Mouse (Mus musculus) liver, embryonic 11.5 days (tissue): ENCODE data around the gene Pcdh19. TPM values are rescaled to one million over a fixed set of nuclear protein-coding genes. Genes with fewer than 3 reads are reported as not detected.

Source experiments
- ATAC-seq: fragments of 200-750 bp; cut with Nextera tagmentation; replicated peaks from 2 replicates; pipeline ENCODE4 v1.8.0; 2017; ENCODE audit warnings: moderate number of reproducible peaks, mild to moderate bottlenecking, moderate TSS enrichment, moderate library complexity; ENCODE audit not compliant: low FRiP score
- DNase-seq: peaks from one replicate; pipeline ENCODE4 v3.0.0-alpha.2; 2017; ENCODE audit warnings: low spot score
- H3K27ac ChIP-seq: fragments of 300-500 bp; sonication (generic); 2 replicates; pipeline ENCODE4 v1.5.1; 2014; ENCODE audit warnings: mild to moderate bottlenecking, low read depth, low read length, control low read depth
- H3K27me3 ChIP-seq: fragments of 300-500 bp; sonication (generic); replicated peaks from 2 replicates; pipeline ENCODE4 v1.6.1; 2014; ENCODE audit warnings: low read length, mixed read lengths; ENCODE audit not compliant: control insufficient read depth, insufficient read depth
- H3K36me3 ChIP-seq: fragments of 300-500 bp; sonication (generic); 2 replicates; pipeline ENCODE4 v1.6.1; 2014; ENCODE audit warnings: mild to moderate bottlenecking, low read length, moderate library complexity, mixed read lengths; ENCODE audit not compliant: control insufficient read depth, insufficient read depth
- H3K4me1 ChIP-seq: fragments of 300-500 bp; sonication (generic); replicated peaks from 2 replicates; pipeline ENCODE4 v1.6.1; 2014; ENCODE audit warnings: low read length, mixed read lengths; ENCODE audit not compliant: control insufficient read depth, insufficient read depth
- H3K4me2 ChIP-seq: fragments of 300-500 bp; sonication (generic); 2 replicates; pipeline ENCODE4 v1.6.1; 2014; ENCODE audit warnings: mild to moderate bottlenecking, control low read depth, moderate library complexity
- H3K4me3 ChIP-seq: fragments of 300-500 bp; sonication (generic); 2 replicates; pipeline ENCODE4 v1.5.1; 2014; ENCODE audit warnings: low read depth, low read length, control low read depth
- H3K9ac ChIP-seq: fragments of 300-500 bp; sonication (generic); 2 replicates; pipeline ENCODE4 v1.6.1; 2014; ENCODE audit warnings: low read depth, low read length, control low read depth
- H3K9me3 ChIP-seq: fragments of 300-500 bp; sonication (generic); 2 replicates; pipeline ENCODE4 v1.6.1; 2016; ENCODE audit warnings: low read length, inconsistent platforms, mixed read lengths; ENCODE audit not compliant: control insufficient read depth
- WGBS: fragments of 180-500 bp; shearing (Covaris S2); extraction: QIAGEN DNeasy Blood & Tissue Kit; methylation state at CpG from one replicate; pipeline ENCODE4 v1.1.7; 2014; 5-methylcytosine and 5-hydroxymethylcytosine counted together
- polyA plus RNA-seq: library from polyadenylated mRNA; unstranded; fragments of >200 nt; fragmentation: Nextera tagmentation; extraction: Ambion mirVana; gene quantifications from 2 replicates; pipeline ENCODE4 v1.2.1, GENCODE M21; 2014

Gene Pcdh19
- polyA plus RNA-seq, 1 experiment from 2014 or later = 0.27 TPM

DNA sequence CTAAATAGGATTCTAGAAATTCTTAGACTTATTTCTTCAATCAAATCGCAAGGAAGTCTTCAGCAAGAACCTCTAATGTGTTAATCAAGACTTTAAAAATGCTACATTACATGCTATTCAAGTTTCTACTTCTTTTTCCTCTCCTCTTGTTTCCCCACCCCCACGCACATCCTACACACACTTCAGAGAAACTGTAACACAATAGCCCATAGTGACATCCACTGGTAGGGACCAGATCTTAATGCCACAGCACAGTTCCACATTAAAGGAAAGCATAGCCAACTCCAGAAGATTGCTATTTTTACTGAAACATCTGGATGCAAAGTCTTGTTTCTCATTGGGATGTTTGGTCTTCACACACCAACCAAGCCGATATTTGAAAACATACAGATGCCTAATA, 4.8 kb downstream of the Pcdh19 start:
- no peaks in the 10 kb centered on the region for H3K9me3 ChIP-seq
- H3K27ac ChIP-seq = no peak overlapping the region
- no peak overlapping the region for H3K4me3 ChIP-seq
- WGBS = 36% methylated on average over 3 of the region's 3 CpGs
- ATAC-seq (no peak), DNase-seq (no peak)
- H3K36me3 ChIP-seq = no peaks in the 10 kb centered on the region
- peaks cover 51% of the 10 kb centered on the region for H3K27me3 ChIP-seq
- H3K9ac ChIP-seq = no peak overlapping the region
- H3K4me1 ChIP-seq = no peaks in the 10 kb centered on the region
- H3K4me2 ChIP-seq = no peak overlapping the region

DNA sequence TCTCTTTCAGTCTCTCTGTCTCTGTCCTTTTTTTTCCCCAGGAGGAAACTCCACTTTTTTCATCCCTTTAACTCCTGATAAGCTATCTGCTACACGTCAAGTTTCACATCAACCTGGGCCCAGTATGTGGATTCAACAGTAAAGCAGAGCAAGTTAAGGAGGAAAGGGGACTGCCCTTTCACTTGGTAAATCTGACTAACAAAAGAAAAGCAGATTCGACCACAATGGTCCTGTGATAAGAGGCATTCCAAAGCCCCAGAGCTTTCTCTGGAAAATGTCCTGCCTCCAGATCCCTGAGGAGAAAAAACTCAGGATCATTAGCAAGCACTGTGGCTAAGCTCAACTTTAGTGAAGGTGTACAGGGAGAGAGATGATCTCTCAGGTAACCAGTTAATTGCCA, 13.7 kb downstream of the Pcdh19 start:
- 18% methylated on average over 2 of the region's 2 CpGs for WGBS
- no peak overlapping the region for H3K9ac ChIP-seq
- no peak for DNase-seq

GRCm38 (mm10) chrX:133673796-133674195, 15.0 kb downstream of the Pcdh19 start:
- Histone ChIP-seq H3K4me1 (no peaks in the 10 kb centered on the region), H3K36me3 (no peaks in the 10 kb centered on the region), H3K4me2 (no peak overlapping the region), H3K27me3 (no peaks in the 10 kb centered on the region; the same call in 1 of the 2 replicates), H3K9me3 (no peaks in the 10 kb centered on the region), H3K9ac (no peak overlapping the region), H3K4me3 (no peak overlapping the region), H3K27ac (no peak overlapping the region)
- WGBS = 24% methylated on average over 3 of the region's 3 CpGs
- DNase-seq (no peak), ATAC-seq (no peak)

More for the DNA sequence above, 13.7 kb downstream of the Pcdh19 start:
- no peak overlapping the region for H3K4me2 ChIP-seq
- H3K27me3 ChIP-seq = no peaks in the 10 kb centered on the region; the same call in 1 of the 2 replicates
- H3K4me1 ChIP-seq = no peaks in the 10 kb centered on the region
- H3K9me3 ChIP-seq = no peaks in the 10 kb centered on the region
- H3K4me3 ChIP-seq = no peak overlapping the region
- no peak for ATAC-seq
- H3K36me3 ChIP-seq = no peaks in the 10 kb centered on the region
- H3K27ac ChIP-seq = no peak overlapping the region

DNA sequence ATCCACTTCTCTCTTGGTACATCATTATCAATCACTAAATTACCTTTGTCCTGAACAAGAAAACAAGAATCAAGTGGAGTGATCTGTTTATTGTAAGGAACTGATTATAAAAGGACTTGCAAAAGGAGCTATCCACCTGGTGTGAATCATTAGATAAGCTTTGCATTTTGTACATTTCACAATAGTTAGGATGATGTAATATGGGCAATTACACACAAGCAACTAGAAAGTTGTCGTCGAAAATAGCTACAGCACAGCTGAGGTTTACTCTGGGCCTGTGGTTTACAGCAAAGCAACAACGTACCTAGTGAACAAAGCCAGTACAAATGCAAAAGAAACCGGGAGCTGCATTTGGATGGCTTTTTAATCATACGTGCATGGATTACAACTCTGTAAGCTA, 28.7 kb downstream of the Pcdh19 start:
- Histone ChIP-seq H3K27me3 (no peaks in the 10 kb centered on the region; the same call in 1 of the 2 replicates), H3K4me2 (no peak overlapping the region), H3K9me3 (no peaks in the 10 kb centered on the region), H3K9ac (no peak overlapping the region), H3K4me3 (no peak overlapping the region), H3K4me1 (no peaks in the 10 kb centered on the region), H3K27ac (no peak overlapping the region), H3K36me3 (no peaks in the 10 kb centered on the region)
- ATAC-seq (no peak), DNase-seq (no peak)
- WGBS = 68% methylated on average over 5 of the region's 5 CpGs

DNA sequence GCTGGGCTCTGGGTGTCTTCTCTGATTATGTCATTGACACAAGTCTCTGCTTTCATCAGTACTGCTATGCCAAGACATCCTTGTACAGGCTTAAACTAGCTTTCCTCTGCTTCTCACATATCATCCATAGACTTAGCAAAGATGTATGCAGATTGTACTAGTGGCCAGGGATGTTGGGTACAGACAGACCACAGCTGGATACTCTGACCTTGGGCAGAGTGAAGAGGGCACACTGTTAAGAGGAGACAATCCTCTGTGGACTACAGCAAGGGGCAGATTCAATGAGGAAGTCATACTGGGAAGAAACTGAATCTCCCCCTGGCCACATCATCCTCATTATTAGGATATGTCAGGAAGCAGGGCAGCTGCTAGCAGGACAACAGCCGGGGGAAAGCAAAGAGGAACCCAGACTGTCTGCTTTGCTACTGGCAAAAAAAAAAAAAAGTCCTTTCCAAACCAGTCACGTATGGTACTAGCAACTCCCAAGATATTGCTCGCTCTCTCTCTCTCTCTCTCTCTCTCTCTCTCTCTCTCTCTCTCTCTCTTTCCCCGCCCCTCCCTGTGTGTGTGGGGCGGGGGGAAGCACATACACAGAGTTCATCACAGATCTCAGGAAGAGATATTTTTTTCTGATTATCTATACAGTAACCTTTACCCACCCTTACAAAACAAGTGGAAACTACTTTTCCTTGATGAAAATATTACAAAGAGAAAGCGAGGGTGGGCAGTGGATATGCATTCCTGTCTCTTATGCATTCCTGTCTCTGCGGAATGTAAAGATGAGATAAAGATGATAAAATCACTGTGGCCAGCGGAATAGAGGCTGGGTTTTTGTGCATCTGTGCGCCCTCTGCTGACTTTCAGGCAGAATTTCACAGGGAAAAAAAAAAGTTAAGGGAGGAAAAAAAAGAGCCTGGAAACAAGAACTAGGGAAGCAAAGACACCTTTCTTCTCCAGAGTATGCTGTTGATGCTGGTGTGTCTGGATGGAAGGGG, 31.2 kb downstream of the Pcdh19 start:
- Histone ChIP-seq H3K4me2 (no peak overlapping the region; the same call in 1 of the 2 replicates), H3K9ac (no peak overlapping the region), H3K9me3 (no peaks in the 10 kb centered on the region), H3K27ac (no peak overlapping the region), H3K4me3 (no peak overlapping the region), H3K4me1 (no peaks in the 10 kb centered on the region), H3K36me3 (no peaks in the 10 kb centered on the region), H3K27me3 (no peaks in the 10 kb centered on the region; the same call in 1 of the 2 replicates)
- 25% methylated on average over 8 of the region's 9 CpGs for WGBS
- ATAC-seq (no peak), DNase-seq (no peak)

GRCm38 (mm10) chrX:133655876-133656538, 32.8 kb downstream of the Pcdh19 start:
- ATAC-seq = no peak

DNA sequence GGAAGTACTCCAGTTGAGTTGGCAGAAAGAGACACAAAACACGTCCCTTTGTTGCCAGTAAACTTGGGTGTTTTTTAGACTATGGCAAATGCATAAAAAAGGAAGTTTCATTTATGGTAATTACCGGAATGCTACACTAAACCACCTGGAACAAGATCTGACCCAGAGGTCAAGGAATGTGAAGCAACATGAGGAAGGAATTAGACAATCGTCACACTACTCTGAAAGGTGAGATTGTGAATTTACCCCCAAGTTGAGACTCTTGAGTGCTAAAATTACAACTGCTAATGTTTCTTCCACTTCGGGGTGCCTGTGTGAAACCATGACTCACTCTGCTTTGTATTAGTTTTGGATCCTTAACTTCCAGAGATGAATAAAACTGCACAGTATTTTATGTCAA, 33.6 kb downstream of the Pcdh19 start:
- Histone ChIP-seq H3K27ac (no peak overlapping the region), H3K4me1 (no peaks in the 10 kb centered on the region), H3K27me3 (no peaks in the 10 kb centered on the region; the same call in 1 of the 2 replicates), H3K4me2 (no peak overlapping the region), H3K9me3 (no peaks in the 10 kb centered on the region), H3K9ac (no peak overlapping the region), H3K36me3 (no peaks in the 10 kb centered on the region), H3K4me3 (no peak overlapping the region)
- WGBS = 64% methylated on average over 4 of the region's 4 CpGs
- DNase-seq (no peak), ATAC-seq (no peak)

More at GRCm38 (mm10) chrX:133655876-133656538, 32.8 kb downstream of the Pcdh19 start:
- no peaks in the 10 kb centered on the region for H3K9me3 ChIP-seq
- no peak overlapping the region for H3K4me2 ChIP-seq
- H3K27ac ChIP-seq = no peak overlapping the region
- no peak overlapping the region for H3K4me3 ChIP-seq
- no peaks in the 10 kb centered on the region for H3K36me3 ChIP-seq
- DNase-seq = no peak
- no peaks in the 10 kb centered on the region for H3K4me1 ChIP-seq
- H3K27me3 ChIP-seq = no peaks in the 10 kb centered on the region; the same call in 1 of the 2 replicates
- WGBS = 76% methylated on average over 11 of the region's 11 CpGs
- no peak overlapping the region for H3K9ac ChIP-seq

DNA sequence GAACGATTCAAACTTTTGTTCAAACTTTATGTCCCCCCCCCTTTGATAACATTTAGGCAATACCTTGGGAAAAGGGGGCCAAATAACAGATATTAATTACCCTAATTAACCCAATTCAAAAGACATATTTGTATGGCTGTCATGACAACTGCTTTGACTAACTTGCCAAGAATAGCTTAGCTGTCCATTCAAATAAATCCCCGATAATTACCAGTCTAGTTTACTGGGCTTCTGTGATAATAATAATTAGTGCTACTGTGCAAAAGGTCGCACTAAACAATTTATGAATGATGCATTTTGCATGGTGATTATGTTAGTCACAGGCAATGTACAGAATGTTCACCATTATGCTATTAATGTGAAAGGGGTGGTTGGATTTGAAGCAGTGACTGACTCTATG, 35.7 kb downstream of the Pcdh19 start:
- Histone ChIP-seq H3K4me1 (no peaks in the 10 kb centered on the region), H3K9ac (no peak overlapping the region), H3K9me3 (no peaks in the 10 kb centered on the region), H3K27ac (no peak overlapping the region), H3K4me2 (no peak overlapping the region), H3K4me3 (no peak overlapping the region), H3K27me3 (no peaks in the 10 kb centered on the region; the same call in 1 of the 2 replicates), H3K36me3 (no peaks in the 10 kb centered on the region)
- DNase-seq = no peak
- ATAC-seq = no peak
- WGBS = 70% methylated on average over 3 of the region's 3 CpGs
